Mouse (Mus musculus) layer of hippocampus, postnatal 10 days (tissue): ENCODE results near the gene Arhgap11a. TPM values are rescaled to one million over a fixed set of nuclear protein-coding genes. Genes with fewer than 3 reads are reported as not detected.

ENCODE experiments used
- DNase-seq, 2 experiments: peaks; one replicate each; pipeline ENCODE4 v3.0.0; 2021; ENCODE audit warnings: low spot score in 2 of 2
- long read RNA-seq: library from polyadenylated mRNA; stranded (forward); transcript quantifications from one replicate; pipeline ENCODE4 v2.0.0, GENCODE M21; 2023
- total RNA-seq, 2 experiments: library from RNA; stranded (reverse); gene quantifications; 2 replicates each; pipeline ENCODE4 v1.2.3; 2021

Arhgap11a gene
- 1 to 10 TPM; 6.6 to 6.7 TPM for total RNA-seq
- long read RNA-seq, full-length matches to known transcripts = 2 of 2 reads
- long read RNA-seq, partial matches to known transcripts = 0 of 2 reads
- long read RNA-seq, other reads (novel, unspliced or antisense) = 0 of 2 reads

DNA sequence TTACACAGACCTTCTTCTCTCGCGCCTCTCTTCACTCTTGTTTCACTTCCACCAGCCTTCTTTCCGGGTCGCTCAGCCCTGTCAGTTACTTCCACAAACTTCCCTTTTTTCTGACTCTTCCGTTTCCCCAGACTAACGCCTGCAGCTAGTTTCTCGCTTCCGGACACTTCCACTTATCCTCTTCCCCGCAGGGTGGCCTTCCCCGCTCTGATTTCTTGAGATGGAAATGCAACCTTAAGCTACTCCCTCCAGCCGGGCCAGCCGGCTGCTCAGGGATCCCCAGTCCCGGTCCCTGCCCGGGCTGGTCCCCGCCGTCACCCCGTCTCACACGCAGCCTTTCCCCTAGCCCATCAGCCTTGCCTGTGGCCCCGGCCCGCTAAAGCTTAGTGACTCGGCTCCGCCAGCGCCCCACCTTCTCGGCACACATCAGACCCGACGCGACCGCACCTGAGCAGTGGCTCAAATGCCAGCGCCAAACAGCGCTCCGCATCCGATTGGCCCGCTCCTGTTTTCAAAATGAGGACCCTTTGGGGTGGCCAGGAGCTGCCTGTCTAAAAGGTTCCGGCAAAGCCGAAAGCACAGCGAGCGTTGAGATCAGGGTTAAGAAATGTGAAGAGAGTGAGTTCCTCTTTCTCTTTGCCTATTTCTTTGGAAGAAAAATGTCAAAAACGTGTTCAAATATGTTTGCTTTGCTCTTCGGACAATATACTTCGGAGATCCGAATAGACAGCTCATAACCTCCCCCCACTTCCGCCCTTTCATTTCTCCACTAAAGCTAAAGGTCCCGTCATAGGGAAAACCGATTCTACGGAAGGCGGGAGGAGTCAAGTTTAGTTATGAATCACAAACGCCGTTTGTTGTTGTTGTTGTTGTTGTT is at the start of gene Arhgap11a:
TSS of gene Arhgap11a (minus strand) at position 417 of the 877 bp plus-strand sequence.
- peak; percentile 88 to 92 for DNase-seq

DNA sequence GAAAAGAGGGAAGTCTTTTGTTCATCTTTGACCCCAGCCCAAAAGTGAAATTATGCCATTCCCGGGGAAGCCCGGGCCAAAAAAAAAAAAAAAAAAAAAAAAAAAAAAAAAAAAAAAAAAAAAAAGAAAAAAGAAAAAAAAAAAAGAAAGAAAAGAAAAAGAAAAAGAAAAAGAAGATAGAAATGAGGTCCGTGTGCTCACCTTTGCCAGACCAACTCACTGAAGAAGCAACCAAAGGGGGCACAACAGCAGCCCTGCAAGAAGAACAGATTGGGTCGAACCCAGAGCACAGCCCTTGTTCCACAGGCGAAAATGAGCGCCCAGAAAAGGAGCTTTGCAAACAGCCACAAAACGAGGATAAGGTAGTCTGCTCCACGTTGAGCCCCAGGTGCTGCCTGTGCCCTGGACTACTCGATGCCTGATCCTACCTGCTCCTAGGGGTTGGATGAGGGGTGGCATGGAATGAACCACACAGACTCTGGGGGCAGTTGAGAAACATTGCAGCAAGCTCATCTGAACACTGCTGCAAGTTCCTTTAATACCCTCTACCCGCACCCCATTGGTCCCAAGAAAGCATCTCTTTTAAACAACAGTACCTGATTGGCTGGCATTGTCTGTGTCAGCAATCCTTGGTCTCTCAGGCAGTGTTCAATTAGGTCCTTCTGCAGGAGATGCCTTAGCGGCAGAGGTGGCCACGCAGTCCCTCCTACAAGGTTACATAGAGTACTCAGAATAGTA is 45.1 kb upstream of the Arhgap11a start:
- DNase-seq = no peak

DNA sequence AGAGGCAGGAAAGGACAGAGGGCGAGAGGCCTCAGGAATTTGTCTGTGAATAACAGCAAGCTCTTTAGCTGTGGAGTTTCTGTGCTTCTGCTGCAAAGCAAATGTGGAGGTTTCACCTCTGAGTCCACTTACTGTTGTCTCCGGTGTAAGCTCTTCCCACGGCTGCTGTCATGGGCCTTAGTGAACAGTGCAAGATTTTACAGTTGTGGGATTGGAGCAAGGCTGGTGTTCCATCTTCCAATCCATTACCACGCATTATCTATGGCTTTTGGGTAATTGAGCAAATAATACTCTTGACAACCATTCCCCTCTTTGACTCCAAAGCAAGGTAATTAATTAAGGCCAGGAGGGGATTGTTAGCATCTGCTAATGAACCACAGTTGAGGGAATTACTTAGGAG is 38.7 kb upstream of the Arhgap11a start:
- DNase-seq = no peak

DNA sequence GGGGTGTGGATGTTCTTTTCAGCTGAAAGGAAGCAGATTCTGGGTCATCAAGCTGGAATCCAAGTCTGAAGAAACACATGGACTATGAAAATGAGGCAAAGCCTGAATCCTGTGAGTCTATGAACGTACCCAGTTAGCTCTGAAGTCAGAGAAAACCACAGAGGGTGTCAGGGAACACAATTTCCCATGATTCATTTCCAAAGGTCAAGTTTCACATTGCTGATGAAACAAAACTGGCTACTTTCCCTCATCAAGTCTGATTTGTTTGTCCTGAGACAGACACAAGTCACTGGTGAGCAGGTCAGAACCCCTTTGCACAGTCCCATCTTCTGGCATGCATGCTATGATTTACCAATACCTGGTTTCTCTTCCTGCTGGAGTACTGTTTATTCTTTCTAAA is 37.6 kb upstream of the Arhgap11a start:
- DNase-seq = no peak

DNA sequence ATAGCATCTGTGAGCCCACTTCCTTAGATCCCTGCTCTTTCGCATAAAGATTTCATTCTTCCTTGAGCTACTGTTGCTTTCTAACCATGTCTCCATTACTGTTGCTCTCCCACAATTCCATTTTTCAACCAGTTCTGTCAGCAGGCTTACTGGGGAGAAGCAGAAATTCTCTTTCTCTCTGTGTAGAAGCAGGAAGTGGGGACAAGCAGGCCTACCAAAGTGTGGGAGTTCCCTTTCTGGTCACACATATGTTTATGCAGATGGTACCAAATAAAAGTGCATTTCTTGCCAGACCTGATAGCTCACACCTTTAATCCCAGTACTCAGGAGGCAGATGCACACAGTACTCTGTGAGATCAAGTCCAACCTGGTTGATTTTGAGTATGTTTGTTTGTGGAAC is 21.7 kb upstream of the Arhgap11a start:
- no peak for DNase-seq

- DNase-seq = no peak
Observed at GRCm38 (mm10) chr2:113868404-113868803, 19.9 kb upstream of the Arhgap11a start.

DNA sequence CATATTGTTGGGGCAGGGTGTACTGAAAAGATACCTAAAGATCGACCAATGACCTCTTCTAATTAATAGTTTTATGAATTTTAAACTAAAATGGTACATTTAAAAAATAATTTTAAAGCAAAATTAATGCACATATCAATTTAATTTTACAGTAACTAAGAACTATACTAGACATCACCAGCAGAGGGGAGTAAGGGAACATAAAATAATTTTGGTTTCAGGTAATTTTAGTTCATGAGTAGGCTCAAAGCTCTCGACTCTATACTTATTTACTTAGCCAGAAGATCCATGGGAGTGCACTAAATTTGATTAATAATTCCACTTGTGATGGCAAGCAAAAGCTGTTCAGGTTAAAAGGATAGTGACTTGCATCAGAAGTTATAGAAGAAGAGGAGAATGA is 17.7 kb upstream of the Arhgap11a start:
- DNase-seq = no peak

- peak in 1 of 2 experiments; percentile 27 for DNase-seq
Observed at GRCm38 (mm10) chr2:113849141-113849540, 680 bp upstream of the Arhgap11a start.

- DNase-seq = no peak
Observed at GRCm38 (mm10) chr2:113847678-113848244, 700 bp downstream of the Arhgap11a start.

DNA sequence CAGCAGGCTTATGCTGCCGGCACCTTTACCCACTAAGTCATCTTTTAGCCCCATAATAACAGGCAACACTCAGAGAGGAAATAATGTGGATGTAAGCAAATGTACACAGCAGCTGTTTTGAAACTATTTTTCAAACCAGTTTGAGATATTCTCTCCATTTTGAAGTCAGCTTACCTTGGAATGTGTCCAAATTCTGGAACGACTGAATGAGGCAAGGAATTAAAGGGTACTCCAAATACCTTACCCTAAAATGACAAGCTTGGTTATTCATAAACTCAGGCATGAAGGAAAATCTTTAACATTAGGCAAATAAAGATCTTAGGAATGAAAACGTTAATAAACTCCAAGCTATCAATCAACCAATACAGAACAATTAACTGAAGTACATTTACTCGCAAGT is 3.4 kb downstream of the Arhgap11a start:
- no peak for DNase-seq

DNA sequence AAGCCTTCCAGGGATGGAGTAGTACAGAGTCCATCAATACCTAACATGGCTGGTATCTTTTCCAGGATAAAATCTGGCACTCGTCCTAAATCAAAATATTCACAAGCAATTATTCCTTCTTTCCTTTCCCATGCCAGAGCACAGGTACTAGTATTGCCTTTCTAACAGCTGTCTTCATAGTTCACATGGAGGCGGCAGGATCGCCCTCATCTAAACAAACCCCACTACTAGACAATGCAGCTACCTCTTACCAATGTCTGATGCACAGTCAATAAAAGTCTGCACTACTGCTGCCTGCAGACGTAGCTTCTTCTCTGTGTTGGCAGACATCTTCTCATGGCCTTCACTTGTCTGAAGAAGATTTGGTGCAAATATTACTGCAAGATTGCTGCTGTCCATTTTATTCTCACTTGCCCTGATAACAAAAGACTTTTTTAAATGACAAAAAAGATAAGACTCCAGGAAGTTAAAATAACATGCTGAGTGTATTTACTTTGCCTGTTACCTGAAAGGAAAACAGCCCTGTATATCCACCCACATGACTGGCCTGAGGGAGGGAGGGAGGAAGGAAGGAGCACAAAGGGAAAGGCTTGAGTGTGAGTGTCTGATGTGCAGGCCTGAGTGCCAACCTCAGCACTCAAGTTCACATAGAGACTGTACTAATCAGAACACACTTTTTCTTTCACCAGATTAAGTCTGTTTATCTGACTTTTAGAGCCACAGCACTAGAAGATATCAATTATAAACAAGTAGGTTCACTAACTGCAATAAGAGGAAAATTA is 6.6 kb downstream of the Arhgap11a start:
- no peak for DNase-seq

- no peak for DNase-seq
Observed at GRCm38 (mm10) chr2:113839488-113839887, 9.0 kb downstream of the Arhgap11a start.

GRCm38 (mm10) chr2:113835219-113835618 is 13.2 kb downstream of the Arhgap11a start:
- no peak for DNase-seq

- peak; percentile 71 to 82 for DNase-seq
Observed at GRCm38 (mm10) chr2:113828943-113829882, 19.2 kb downstream of the Arhgap11a start, which contains the start of gene Scg5. TSS of gene Scg5 (minus strand) at chr2:113829121.

GRCm38 (mm10) chr2:113828086-113828942 is 20.1 kb downstream of the Arhgap11a start:
- DNase-seq = peak in 1 of 2 experiments; percentile 28

GRCm38 (mm10) chr2:113823909-113824308 is 24.6 kb downstream of the Arhgap11a start:
- peak in 1 of 2 experiments; percentile 45 for DNase-seq

DNA sequence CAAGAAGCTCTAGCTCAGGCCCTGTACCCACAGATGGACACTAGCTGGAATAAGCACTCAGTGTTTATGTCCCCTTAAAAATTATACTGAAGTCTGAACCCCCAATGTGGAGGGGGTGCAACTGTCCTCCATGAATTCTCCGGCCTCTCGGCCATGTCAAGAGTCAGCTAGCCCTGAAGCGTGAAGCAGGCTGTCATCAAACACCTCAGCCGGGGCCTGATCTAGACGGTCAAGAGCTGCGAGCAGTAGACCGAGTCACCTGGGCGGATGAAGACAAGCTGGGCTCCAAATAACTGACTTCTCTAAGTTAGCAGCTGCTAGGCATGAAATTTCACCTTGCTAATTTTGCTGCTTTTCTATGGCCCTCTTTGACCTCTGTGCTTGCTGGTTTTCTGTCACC is 26.1 kb downstream of the Arhgap11a start:
- DNase-seq = no peak

DNA sequence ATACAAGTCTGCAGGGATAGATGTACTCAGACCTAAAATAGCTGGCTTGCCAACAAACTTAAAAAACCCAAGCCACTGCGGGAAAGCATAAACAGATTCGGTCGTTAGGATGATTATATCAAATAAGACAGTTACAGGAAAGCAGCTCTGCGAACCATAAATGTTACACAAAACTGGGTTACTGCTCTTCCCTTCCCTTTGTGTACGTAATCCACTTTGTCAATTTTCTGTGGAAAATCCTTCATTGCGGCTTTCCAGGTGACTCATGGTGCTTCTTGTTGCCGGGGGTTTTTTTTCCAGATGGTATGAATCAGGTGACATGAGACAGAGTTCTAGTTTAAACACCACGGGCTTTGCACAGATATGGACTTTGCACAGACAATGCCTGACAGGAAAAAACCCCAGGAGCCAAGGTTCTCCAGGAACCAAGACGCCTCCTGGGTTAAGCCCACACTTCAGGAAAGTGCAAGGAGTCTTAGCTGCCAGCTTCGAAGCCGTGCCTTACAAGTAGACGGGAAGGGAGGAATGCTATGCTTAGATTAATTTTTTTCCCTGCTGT is 27.2 kb downstream of the Arhgap11a start:
- DNase-seq = no peak
